Mouse (Mus musculus) C2C12 (cell line): Measurements from ENCODE around the gene Msrb3.

Source experiments
- CEBPB ChIP-seq: IDR thresholded peaks from one replicate; pipeline ENCODE4 v1.6.1; 2011; ENCODE audit warnings: low read depth, mild to moderate bottlenecking, control low read depth, moderate library complexity
- CTCF ChIP-seq: IDR thresholded peaks from one replicate; pipeline ENCODE4 v1.5.1; 2011; ENCODE audit not compliant: control insufficient read depth, insufficient read depth, insufficient read length
- MAX ChIP-seq: IDR thresholded peaks from one replicate; pipeline ENCODE4 v1.6.1; 2011; ENCODE audit warnings: mild to moderate bottlenecking, control low read depth
- MYOD1 ChIP-seq: IDR thresholded peaks from one replicate; pipeline ENCODE4 v1.6.1; 2011; ENCODE audit warnings: low read depth; ENCODE audit not compliant: control insufficient read depth, insufficient read length

- peak; percentile 64 for TF ChIP-seq CTCF
- no peak for TF ChIP-seq MAX
- peak; percentile 21 for TF ChIP-seq CEBPB
- no peak for TF ChIP-seq MYOD1
These were observed 34.5 kb downstream of the Msrb3 start for GRCm38 (mm10) chr10:120864446-120864845.
